Mouse (Mus musculus) gastrocnemius, postnatal 4 days (tissue): Measurements from ENCODE around the gene Olfr54. TPM values are rescaled to one million over a fixed set of nuclear protein-coding genes. Genes with fewer than 3 reads are reported as not detected.

Experiments
- total RNA-seq, 2 experiments: library from RNA; stranded (reverse); gene quantifications; 2 replicates each; pipeline ENCODE4 v1.2.3; 2021

The Olfr54 gene
- total RNA-seq, 2 experiments from 2014 or later, result not detected

Other genes with a start within 250 kb of the Olfr54 start
- 10 to 100 TPM; 20.5 to 25.4 TPM for gene Zfp354c, start 186.5 kb upstream of the Olfr54 start, total RNA-seq
- gene Zfp879, start 172.7 kb upstream of the Olfr54 start, total RNA-seq, result under 1 TPM; 0.91 to 0.96 TPM
- gene Grm6, start 163.6 kb upstream of the Olfr54 start, total RNA-seq, result not detected
- 1 to 10 TPM; 2.5 to 3.0 TPM for gene Zfp454, start 126.6 kb upstream of the Olfr54 start, total RNA-seq
- gene Zfp2, start 98.1 kb upstream of the Olfr54 start, total RNA-seq, result 1 to 10 TPM; 3.6 to 4.2 TPM
- gene Zfp354b, start 82.6 kb upstream of the Olfr54 start, total RNA-seq, result 1 to 10 TPM; 1.8 TPM
- gene 4933414I15Rik, start 70.5 kb upstream of the Olfr54 start, total RNA-seq, result not detected
- gene Prop1, start 60.5 kb upstream of the Olfr54 start, total RNA-seq, result not detected
- gene Olfr1378, start 47.7 kb upstream of the Olfr54 start, total RNA-seq, result not detected
- gene Olfr1377, start 32.3 kb upstream of the Olfr54 start, total RNA-seq, result not detected
- gene Olfr51, start 10.6 kb upstream of the Olfr54 start, total RNA-seq, result not detected
- gene Olfr1375, start 33.9 kb downstream of the Olfr54 start, total RNA-seq, result not detected
- gene Zfp354a, start 45.0 kb downstream of the Olfr54 start, total RNA-seq, result 1 to 10 TPM; 3.4 to 3.5 TPM
- not detected for gene Gm12569, start 206.2 kb downstream of the Olfr54 start, total RNA-seq
- gene Clk4, start 247.5 kb downstream of the Olfr54 start, total RNA-seq, result 10 to 100 TPM; 44.6 to 55.1 TPM
- gene BC049762, start 248.8 kb downstream of the Olfr54 start, total RNA-seq, result not detected